Mouse (Mus musculus): ENCODE measurements at regions not wholly inside any gene's neighbourhood (a gene's known extent, or its start where the extent isn't known, plus 50 kb on each side); places are given as distances from the start of the nearest gene placed in this dataset.

- 71% methylated on average over 13 of the region's 13 CpGs for WGBS
- Histone ChIP-seq H3K27me3 (ENCODE audit: insufficient read depth, low read length) (no peaks in the 10 kb centered on the region), H3K4me3 (ENCODE audit: low read length) (no peak overlapping the region), H3K36me3 (ENCODE audit: insufficient read depth, low read length) (no peaks in the 10 kb centered on the region), H3K4me1 (ENCODE audit: insufficient read depth, low read length) (no peaks in the 10 kb centered on the region), H3K9ac (replicated peaks; ENCODE audit: low read length) (no peak overlapping the region), H3K9me3 (ENCODE audit: low read length) (no peaks in the 10 kb centered on the region), H3K4me2 (ENCODE audit: low read depth, low read length) (no peak overlapping the region), H3K27ac (no peak overlapping the region)
- DNase-seq (ENCODE audit: low spot score): no peak
- ATAC-seq: no peak
- no peak for TF ChIP-seq CTCF (IDR thresholded peaks at IDR 0.05; ENCODE audit: low read depth)
Observed at GRCm38 (mm10) chr5:28943571-28944316, 252.0 kb upstream of the Rnf32 start.

- H3K9me3 ChIP-seq (ENCODE audit: low read length): no peaks in the 10 kb centered on the region
- 50% methylated on average over 5 of the region's 5 CpGs for WGBS
- H3K4me2 ChIP-seq (ENCODE audit: low read depth, low read length): no peak overlapping the region
- H3K27ac ChIP-seq: no peak overlapping the region
- no peaks in the 10 kb centered on the region for H3K4me1 ChIP-seq (ENCODE audit: insufficient read depth, low read length)
- ATAC-seq (no peak), DNase-seq (ENCODE audit: low spot score) (no peak)
- no peak for TF ChIP-seq CTCF (IDR thresholded peaks at IDR 0.05; ENCODE audit: low read depth)
- H3K27me3 ChIP-seq (ENCODE audit: insufficient read depth, low read length): no peaks in the 10 kb centered on the region
- no peak overlapping the region for H3K4me3 ChIP-seq (ENCODE audit: low read length)
- H3K36me3 ChIP-seq (ENCODE audit: insufficient read depth, low read length): no peaks in the 10 kb centered on the region
- H3K9ac ChIP-seq (replicated peaks; ENCODE audit: low read length): no peak overlapping the region
Observed at GRCm38 (mm10) chr5:28940972-28941371, 254.8 kb upstream of the Rnf32 start.

DNA sequence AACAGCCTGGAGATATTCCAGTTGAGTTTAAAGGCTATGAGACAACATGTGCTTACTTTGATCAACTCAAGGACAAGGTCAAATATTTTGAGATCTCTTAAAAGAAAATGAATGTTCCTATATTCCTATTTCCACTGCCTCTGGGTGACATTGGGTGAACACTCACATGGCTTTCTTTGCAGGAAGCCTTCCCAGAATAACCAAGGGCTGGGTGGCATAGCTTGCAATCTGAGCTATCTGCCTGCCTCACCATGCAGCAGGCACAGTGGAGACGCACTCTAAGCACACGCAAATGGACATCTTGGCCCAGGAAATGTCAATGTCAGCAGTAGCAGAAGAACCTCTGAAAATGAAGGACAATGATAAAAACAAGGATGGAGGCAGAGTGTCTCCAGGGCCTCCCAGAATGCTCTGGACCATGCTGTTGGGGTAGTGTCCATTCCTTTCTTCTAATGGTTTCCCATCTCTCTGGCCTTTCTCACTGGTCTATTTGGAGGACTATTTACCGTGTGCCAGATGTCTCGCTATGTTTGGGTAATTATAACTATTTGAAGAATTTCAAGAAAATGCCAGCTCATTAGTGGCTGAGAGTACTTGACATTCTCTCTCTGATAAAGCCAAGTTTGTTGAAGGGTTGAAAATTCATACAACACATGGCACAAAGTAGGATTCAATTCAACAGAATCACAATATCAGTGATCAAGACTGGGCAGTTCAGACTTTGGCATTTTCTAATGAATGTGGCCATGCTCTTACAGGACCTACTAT lies 276.3 kb upstream of the Rnf32 start:
- Histone ChIP-seq H3K9ac (replicated peaks; ENCODE audit: low read length) (no peak overlapping the region), H3K4me3 (ENCODE audit: low read length) (no peak overlapping the region), H3K9me3 (ENCODE audit: low read length) (no peaks in the 10 kb centered on the region), H3K4me1 (ENCODE audit: insufficient read depth, low read length) (no peaks in the 10 kb centered on the region), H3K36me3 (ENCODE audit: insufficient read depth, low read length) (no peaks in the 10 kb centered on the region), H3K27ac (no peak overlapping the region), H3K27me3 (ENCODE audit: insufficient read depth, low read length) (no peaks in the 10 kb centered on the region), H3K4me2 (ENCODE audit: low read depth, low read length) (no peak overlapping the region)
- no peak for ATAC-seq
- no peak for TF ChIP-seq CTCF (IDR thresholded peaks at IDR 0.05; ENCODE audit: low read depth)
- 91% methylated on average over 4 of the region's 4 CpGs for WGBS
- no peak for DNase-seq (ENCODE audit: low spot score)

DNA sequence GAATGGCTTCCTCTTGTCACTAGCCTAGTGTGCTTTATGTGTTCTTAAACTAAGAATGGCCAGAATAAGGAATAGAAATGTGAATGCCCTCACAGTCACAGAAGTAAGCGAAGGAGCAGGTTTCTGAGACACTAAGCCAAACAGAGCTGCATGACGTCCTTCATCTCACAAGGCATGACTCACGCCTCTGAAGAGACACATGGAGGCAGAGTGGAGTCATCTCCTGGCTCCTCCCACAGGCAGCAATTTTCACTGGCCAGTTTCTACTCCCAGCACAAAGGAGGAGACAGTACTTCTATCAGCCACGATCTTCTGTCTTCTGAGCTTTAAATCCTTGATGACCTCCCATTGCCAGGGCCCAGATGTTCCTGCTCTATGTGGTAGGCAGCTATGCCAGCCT lies 291.3 kb upstream of the Rnf32 start:
- H3K27ac ChIP-seq: no peak overlapping the region
- WGBS: 56% methylated on average over 4 of the region's 4 CpGs
- no peak for DNase-seq (ENCODE audit: low spot score)
- H3K36me3 ChIP-seq (ENCODE audit: insufficient read depth, low read length): no peaks in the 10 kb centered on the region
- no peak for TF ChIP-seq CTCF (IDR thresholded peaks at IDR 0.05; ENCODE audit: low read depth)
- H3K27me3 ChIP-seq (ENCODE audit: insufficient read depth, low read length): no peaks in the 10 kb centered on the region
- H3K4me3 ChIP-seq (ENCODE audit: low read length): no peak overlapping the region
- H3K9me3 ChIP-seq (ENCODE audit: low read length): no peaks in the 10 kb centered on the region
- H3K9ac ChIP-seq (replicated peaks; ENCODE audit: low read length): no peak overlapping the region
- no peaks in the 10 kb centered on the region for H3K4me1 ChIP-seq (ENCODE audit: insufficient read depth, low read length)
- H3K4me2 ChIP-seq (ENCODE audit: low read depth, low read length): no peak overlapping the region
- no peak for ATAC-seq

GRCm38 (mm10) chr5:28903805-28904320 lies 291.9 kb upstream of the Rnf32 start:
- Histone ChIP-seq H3K4me3 (ENCODE audit: low read length) (no peak overlapping the region), H3K4me2 (ENCODE audit: low read depth, low read length) (no peak overlapping the region), H3K36me3 (ENCODE audit: insufficient read depth, low read length) (no peaks in the 10 kb centered on the region), H3K9me3 (ENCODE audit: low read length) (no peaks in the 10 kb centered on the region), H3K9ac (replicated peaks; ENCODE audit: low read length) (no peak overlapping the region), H3K27me3 (ENCODE audit: insufficient read depth, low read length) (no peaks in the 10 kb centered on the region), H3K4me1 (ENCODE audit: insufficient read depth, low read length) (no peaks in the 10 kb centered on the region), H3K27ac (no peak overlapping the region)
- TF ChIP-seq CTCF (IDR thresholded peaks at IDR 0.05; ENCODE audit: low read depth): no peak
- WGBS: 39% methylated on average over 3 of the region's 3 CpGs
- DNase-seq (ENCODE audit: low spot score): no peak
- ATAC-seq: no peak

DNA sequence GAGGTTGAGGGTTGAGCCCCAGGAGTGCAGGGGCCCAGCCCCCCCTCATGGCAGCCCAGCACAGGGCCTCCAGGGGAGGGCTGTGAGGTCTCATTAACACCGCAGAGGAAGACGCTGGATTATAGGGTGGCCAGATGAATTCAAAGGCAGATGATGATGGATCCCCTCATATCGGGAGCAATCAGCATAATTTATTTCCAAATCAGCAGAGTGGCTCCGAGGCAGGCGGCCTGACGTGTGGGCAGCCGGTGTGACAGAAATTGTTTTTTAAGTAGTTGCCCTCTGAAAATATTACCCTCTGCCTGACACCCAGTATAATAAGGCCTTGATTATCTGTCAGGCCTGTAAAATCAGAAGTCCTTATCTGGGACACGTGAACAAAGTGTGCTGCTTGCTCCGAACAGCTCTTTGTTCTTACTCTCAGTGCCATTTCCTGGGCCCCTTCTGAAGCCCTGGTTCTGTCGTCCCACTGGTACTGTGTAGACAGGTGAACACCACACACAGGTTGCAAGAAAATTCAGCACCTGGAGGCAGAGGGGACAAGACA lies 303.0 kb upstream of the Rnf32 start:
- Histone ChIP-seq H3K4me1 (ENCODE audit: insufficient read depth, low read length) (no peaks in the 10 kb centered on the region), H3K9ac (replicated peaks; ENCODE audit: low read length) (no peak overlapping the region), H3K36me3 (ENCODE audit: insufficient read depth, low read length) (no peaks in the 10 kb centered on the region), H3K27ac (no peak overlapping the region), H3K27me3 (ENCODE audit: insufficient read depth, low read length) (no peaks in the 10 kb centered on the region), H3K4me2 (ENCODE audit: low read depth, low read length) (no peak overlapping the region), H3K9me3 (ENCODE audit: low read length) (no peaks in the 10 kb centered on the region), H3K4me3 (ENCODE audit: low read length) (no peak overlapping the region)
- no peak for TF ChIP-seq CTCF (IDR thresholded peaks at IDR 0.05; ENCODE audit: low read depth)
- WGBS: 48% methylated on average over 10 of the region's 10 CpGs
- ATAC-seq (no peak), DNase-seq (ENCODE audit: low spot score) (no peak)

Data from hindbrain, postnatal 0 days (tissue).